Mouse (Mus musculus) CH12.LX (cell line): ENCODE data around the gene Txndc11.

Experiments
- CTCF ChIP-seq, 2 experiments: IDR thresholded peaks in 1 of 2; conservative IDR thresholded peaks in 1 of 2; 2 replicates each; pipeline ENCODE4 v1.5.1; 2011 to 2012; ENCODE audit warnings: low read depth in 2 of 2, low read length in 2 of 2, improper control_type of control experiment in 1 of 2, inconsistent platforms in 1 of 2, mild to moderate bottlenecking in 1 of 2, moderate library complexity in 1 of 2
- POLR2A ChIP-seq: IDR thresholded peaks from 2 replicates; pipeline ENCODE4 v1.6.1; 2011; ENCODE audit warnings: low read depth, mild to moderate bottlenecking, improper control_type of control experiment, low read length

DNA sequence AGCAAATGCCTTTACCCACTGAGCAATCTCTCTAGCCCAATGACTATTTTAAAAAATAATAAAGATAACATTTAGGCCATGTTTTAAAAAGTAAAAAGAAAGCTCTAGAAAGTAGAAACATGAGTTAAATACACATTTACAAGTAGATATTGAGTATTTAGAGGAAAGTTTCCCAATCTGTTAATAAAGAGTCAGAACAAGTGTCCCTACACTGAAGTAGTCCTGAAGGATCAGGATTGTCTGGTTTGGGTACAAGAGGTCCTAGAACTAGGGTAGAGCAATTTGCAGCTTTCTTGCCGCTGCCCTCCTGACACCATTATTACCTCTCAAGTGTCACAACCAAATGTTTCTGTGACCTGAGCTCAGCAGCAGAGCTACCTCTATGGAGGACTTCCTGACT, 10.3 kb downstream of the Txndc11 start:
- TF ChIP-seq CTCF (conservative IDR thresholded peaks at IDR 0.05 in 1 of 2, IDR thresholded peaks at IDR 0.05 in 1 of 2; ENCODE audit: low read depth in 2 of 2, low read length in 2 of 2) = no peak
- TF ChIP-seq POLR2A = no peak
